Mouse (Mus musculus): ENCODE results near the gene A830005F24Rik.
"Not testable (repeated sequence)": the region's sequence is repeated elsewhere in the genome, so short reads cannot be mapped to it uniquely, and the experiment has no call there.

The A830005F24Rik gene

GRCm38 (mm10) chr13:48513003-48513929 is at the start of gene A830005F24Rik, which contains the start of gene Zfp169:
A830005F24Rik (plus strand) TSS chr13:48513570.
Zfp169 (minus strand) TSS chr13:48513451.
- DNase-seq = peak; percentile 92 to 93

GRCm38 (mm10) chr13:48464170-48464569 is 49.2 kb upstream of the A830005F24Rik start:
- DNase-seq = peak; percentile 54

- DNase-seq = no peak
These were observed 47.2 kb upstream of the A830005F24Rik start for GRCm38 (mm10) chr13:48466186-48466585.

- no peak for DNase-seq
These were observed 44.7 kb upstream of the A830005F24Rik start for GRCm38 (mm10) chr13:48468656-48469180.

- DNase-seq = no peak
These were observed 29.8 kb upstream of the A830005F24Rik start for GRCm38 (mm10) chr13:48483606-48484005.

GRCm38 (mm10) chr13:48490396-48491182 is 22.8 kb upstream of the A830005F24Rik start:
- DNase-seq = no peak

GRCm38 (mm10) chr13:48493183-48493582 is 20.2 kb upstream of the A830005F24Rik start:
- DNase-seq = no peak

GRCm38 (mm10) chr13:48497693-48498221 is 15.6 kb upstream of the A830005F24Rik start:
- peak; percentile 72 to 77 for DNase-seq

- no peak for DNase-seq
These were observed 14.7 kb upstream of the A830005F24Rik start for GRCm38 (mm10) chr13:48498676-48499075.

- no peak for DNase-seq
These were observed 10.9 kb upstream of the A830005F24Rik start for GRCm38 (mm10) chr13:48502422-48502821.

- DNase-seq = no peak
These were observed 4.7 kb upstream of the A830005F24Rik start for GRCm38 (mm10) chr13:48508661-48509060.

GRCm38 (mm10) chr13:48515861-48516260 is 2.5 kb downstream of the A830005F24Rik start:
- DNase-seq = no peak

GRCm38 (mm10) chr13:48519122-48519521 is 5.8 kb downstream of the A830005F24Rik start:
- DNase-seq = not testable (repeated sequence)

- DNase-seq = peak in 1 of 2 experiments; percentile 37
These were observed 12.4 kb downstream of the A830005F24Rik start for GRCm38 (mm10) chr13:48525745-48526144.

- DNase-seq = peak; percentile 72 to 75
These were observed 14.9 kb downstream of the A830005F24Rik start for GRCm38 (mm10) chr13:48528123-48528871.

GRCm38 (mm10) chr13:48529028-48529427 is 15.7 kb downstream of the A830005F24Rik start:
- DNase-seq = no peak

GRCm38 (mm10) chr13:48530685-48531084 is 17.3 kb downstream of the A830005F24Rik start:
- no peak for DNase-seq

- DNase-seq = no peak
These were observed 18.1 kb downstream of the A830005F24Rik start for GRCm38 (mm10) chr13:48531448-48531847.

- DNase-seq = no peak
These were observed 20.1 kb downstream of the A830005F24Rik start for GRCm38 (mm10) chr13:48533441-48533840.

GRCm38 (mm10) chr13:48540488-48540887 is 27.1 kb downstream of the A830005F24Rik start:
- peak in 1 of 2 experiments; percentile 26 for DNase-seq

GRCm38 (mm10) chr13:48544391-48544790 is 31.0 kb downstream of the A830005F24Rik start:
- DNase-seq = no peak

- DNase-seq = no peak
These were observed 31.5 kb downstream of the A830005F24Rik start for GRCm38 (mm10) chr13:48544867-48545266.
